Mouse (Mus musculus) spleen, adult 2 months (tissue): ENCODE measurements around the gene 4933424G06Rik. TPM values are rescaled to one million over a fixed set of nuclear protein-coding genes. Genes with fewer than 3 reads are reported as not detected.

Experiments
- DNase-seq, 2 experiments: peaks; one replicate each; pipeline versions ENCODE4 v3.0.0 to v3.0.0-alpha.2; 2012 to 2021; ENCODE audit warnings: low spot score in 2 of 2, low read depth in 1 of 2
- H3K27ac ChIP-seq: fragments of 200-500 bp; 2 replicates; pipeline ENCODE4 v1.5.1; 2012; ENCODE audit warnings: low read length, inconsistent platforms; ENCODE audit not compliant: insufficient read depth
- H3K27me3 ChIP-seq: fragments of 200-500 bp; 2 replicates; pipeline ENCODE4 v1.6.1; 2012; ENCODE audit warnings: mild to moderate bottlenecking, moderate library complexity, low read length, inconsistent platforms; ENCODE audit not compliant: control insufficient read depth, insufficient read depth
- H3K36me3 ChIP-seq: fragments of 200-500 bp; 2 replicates; pipeline ENCODE4 v1.6.1; 2012; ENCODE audit warnings: mild to moderate bottlenecking, low read length, inconsistent platforms; ENCODE audit not compliant: control insufficient read depth, insufficient read depth
- H3K4me1 ChIP-seq: fragments of 200-500 bp; 2 replicates; pipeline ENCODE4 v1.6.1; 2011; ENCODE audit warnings: inconsistent platforms; ENCODE audit not compliant: control insufficient read depth, insufficient read depth, insufficient read length
- H3K4me3 ChIP-seq: fragments of 200-500 bp; 2 replicates; pipeline ENCODE4 v1.5.1; 2011; ENCODE audit warnings: mild to moderate bottlenecking, inconsistent platforms; ENCODE audit not compliant: insufficient read depth, insufficient read length; ENCODE audit errors: extremely low read depth
- CTCF ChIP-seq: fragments of 200-500 bp; IDR thresholded peaks from 2 replicates; pipeline ENCODE4 v1.5.1; 2011; ENCODE audit warnings: mild to moderate bottlenecking, inconsistent platforms; ENCODE audit not compliant: insufficient read depth, insufficient read length, insufficient replicate concordance; ENCODE audit errors: extremely low read depth
- POLR2A ChIP-seq: fragments of 200-500 bp; IDR thresholded peaks from 2 replicates; pipeline ENCODE4 v1.6.1; 2011; ENCODE audit warnings: low read depth, low read length, inconsistent platforms
- WGBS: fragments of 180-500 bp; shearing (Covaris S2); methylation state at CpG from one replicate; pipeline ENCODE4 v1.1.7; 2018; 5-methylcytosine and 5-hydroxymethylcytosine counted together
- polyA plus RNA-seq: library from polyadenylated mRNA; depleted of rRNA; stranded (reverse); fragments of >200 nt; gene quantifications from 2 replicates; pipeline ENCODE4 v1.2.3, GENCODE M21; 2012

4933424G06Rik gene
- polyA plus RNA-seq, 1 experiment = not detected

DNA sequence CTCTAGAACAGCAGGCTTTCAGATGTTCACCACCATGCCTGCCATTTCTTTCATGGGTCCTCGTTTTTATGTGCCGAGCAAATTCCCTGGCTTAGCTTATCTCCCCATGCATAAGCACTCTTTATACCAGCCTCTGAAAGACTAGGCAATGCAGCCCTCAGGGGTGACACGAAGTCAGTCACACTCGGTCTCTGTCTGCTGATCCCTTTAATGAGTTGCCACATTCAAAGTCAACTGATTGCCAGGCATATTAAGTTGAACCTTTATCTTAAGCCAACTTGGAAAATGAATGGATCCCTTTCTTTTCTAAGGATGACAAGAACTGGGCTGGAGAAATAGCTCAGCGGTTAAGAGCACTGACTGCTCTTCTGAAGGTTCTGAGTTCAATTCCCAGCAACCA, 29.3 kb downstream of the 4933424G06Rik start:
- TF ChIP-seq POLR2A (no peak), CTCF (no peak)
- WGBS = 89% methylated on average over 5 of the region's 5 CpGs

GRCm38 (mm10) chr1:36743046-36743445, 33.1 kb downstream of the 4933424G06Rik start:
- no peak overlapping the region for H3K27ac ChIP-seq

More for the DNA sequence above, 29.3 kb downstream of the 4933424G06Rik start:
- no peaks in the 10 kb centered on the region for H3K36me3 ChIP-seq
- no peak overlapping the region for H3K4me3 ChIP-seq
- H3K27ac ChIP-seq = no peak overlapping the region
- no peaks in the 10 kb centered on the region for H3K4me1 ChIP-seq
- no peaks in the 10 kb centered on the region for H3K27me3 ChIP-seq
- no peak for DNase-seq

DNA sequence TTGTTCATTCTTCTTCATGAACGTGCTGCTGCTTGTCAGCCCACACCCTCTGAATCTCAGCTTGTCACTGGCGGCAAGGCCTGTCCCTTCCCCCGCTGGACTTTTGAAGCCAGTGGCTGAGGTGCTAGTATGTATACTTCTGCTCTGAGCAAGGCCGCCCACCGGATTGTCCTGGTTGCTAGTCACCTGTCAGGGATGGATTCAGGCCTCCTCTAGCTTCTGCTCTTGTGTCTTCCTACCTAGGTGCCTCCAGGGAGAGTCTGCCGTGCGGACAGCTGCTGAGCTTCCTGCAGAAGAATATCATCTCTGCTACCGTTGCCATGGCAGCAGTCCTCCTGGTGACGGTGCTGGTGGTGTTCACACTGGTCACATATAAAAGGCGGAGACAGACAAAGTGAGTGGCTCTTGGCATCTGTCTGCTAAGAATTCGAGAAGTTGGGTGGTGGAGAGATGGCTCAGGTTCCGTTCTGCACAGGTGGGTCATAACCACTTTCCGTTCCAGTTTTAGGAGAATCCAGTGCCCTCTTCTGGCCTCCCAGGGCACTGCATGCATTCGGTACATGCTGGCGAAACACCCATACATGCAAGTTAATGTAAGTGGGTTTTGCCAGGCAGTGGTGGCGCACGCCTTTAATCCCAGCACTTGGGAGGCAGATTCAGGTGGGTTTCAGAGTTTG, 34.5 kb downstream of the 4933424G06Rik start:
- no peaks in the 10 kb centered on the region for H3K4me1 ChIP-seq
- no peaks in the 10 kb centered on the region for H3K36me3 ChIP-seq
- no peak overlapping the region for H3K27ac ChIP-seq
- DNase-seq = peak; percentile 63 to 77
- H3K27me3 ChIP-seq = no peaks in the 10 kb centered on the region
- TF ChIP-seq POLR2A = no peak
- peak; percentile 68; the same call in 1 of the 2 replicates for TF ChIP-seq CTCF
- peak overlapping the region; percentile 7; the same call in 1 of the 2 replicates for H3K4me3 ChIP-seq
- 23% methylated on average over 17 of the region's 17 CpGs for WGBS

More at GRCm38 (mm10) chr1:36743046-36743445, 33.1 kb downstream of the 4933424G06Rik start:
- TF ChIP-seq POLR2A (no peak), CTCF (no peak)
- Histone ChIP-seq H3K27me3 (no peaks in the 10 kb centered on the region), H3K36me3 (no peaks in the 10 kb centered on the region), H3K4me1 (no peaks in the 10 kb centered on the region), H3K4me3 (no peak overlapping the region)
- 85% methylated on average over 9 of the region's 9 CpGs for WGBS
- no peak for DNase-seq

GRCm38 (mm10) chr1:36745661-36746060, 35.7 kb downstream of the 4933424G06Rik start:
- Histone ChIP-seq H3K27me3 (no peaks in the 10 kb centered on the region), H3K4me3 (no peak overlapping the region), H3K4me1 (no peaks in the 10 kb centered on the region), H3K36me3 (no peaks in the 10 kb centered on the region), H3K27ac (no peak overlapping the region)
- DNase-seq = no peak
- TF ChIP-seq POLR2A (no peak), CTCF (no peak)
- WGBS = 82% methylated on average over 4 of the region's 4 CpGs

GRCm38 (mm10) chr1:36746452-36746851, 36.5 kb downstream of the 4933424G06Rik start:
- no peak overlapping the region for H3K27ac ChIP-seq
- WGBS = 51% methylated on average over 15 of the region's 15 CpGs
- H3K36me3 ChIP-seq = no peaks in the 10 kb centered on the region
- no peaks in the 10 kb centered on the region for H3K27me3 ChIP-seq
- no peaks in the 10 kb centered on the region for H3K4me1 ChIP-seq
- no peak overlapping the region for H3K4me3 ChIP-seq
- no peak for DNase-seq
- TF ChIP-seq CTCF (peak; percentile 42; the same call in 1 of the 2 replicates), POLR2A (no peak)

DNA sequence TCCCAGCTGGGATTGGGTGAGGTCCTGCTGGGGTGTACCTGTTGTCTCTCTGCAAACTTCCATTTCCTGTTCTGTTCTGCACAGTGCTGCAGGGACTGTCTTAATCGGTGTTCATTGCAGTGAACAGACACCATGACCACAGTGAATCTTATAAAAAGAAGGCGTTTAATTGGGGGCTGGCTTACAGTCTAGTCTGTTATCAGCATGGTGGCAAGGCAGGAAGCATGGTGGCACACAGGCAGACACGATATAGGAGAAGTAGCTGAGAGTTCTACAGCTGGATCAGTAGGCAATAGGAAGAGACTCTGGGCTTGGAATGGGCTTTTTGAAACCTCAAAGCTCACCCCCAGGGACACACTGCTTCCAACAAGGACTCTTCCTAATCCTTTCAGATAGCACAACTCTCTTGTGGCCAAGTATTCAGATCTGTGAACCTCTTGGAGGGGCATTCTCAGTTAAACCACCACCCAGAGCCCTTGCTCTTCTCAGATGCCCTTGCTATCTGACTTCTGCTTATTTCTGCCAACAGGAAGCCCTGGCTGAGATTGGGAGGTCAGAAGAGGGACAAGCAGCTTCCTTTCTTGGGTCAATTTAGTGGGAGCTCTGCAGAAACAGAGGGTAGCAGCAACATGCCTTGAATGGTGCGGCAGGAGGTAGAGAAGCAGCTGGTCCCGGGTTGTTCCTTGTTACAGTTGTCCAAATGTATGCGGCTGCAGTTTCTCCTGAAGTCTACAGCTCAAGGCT, 44.2 kb downstream of the 4933424G06Rik start:
- H3K36me3 ChIP-seq = no peaks in the 10 kb centered on the region
- H3K4me3 ChIP-seq = no peak overlapping the region
- no peak for DNase-seq
- H3K4me1 ChIP-seq = no peaks in the 10 kb centered on the region
- no peak for TF ChIP-seq POLR2A
- no peak for TF ChIP-seq CTCF
- H3K27me3 ChIP-seq = no peaks in the 10 kb centered on the region
- H3K27ac ChIP-seq = no peak overlapping the region
- WGBS = 18% methylated on average over 6 of the region's 6 CpGs
